Mouse (Mus musculus): Measurements from ENCODE around the gene Wsb1. TPM values are rescaled to one million over a fixed set of nuclear protein-coding genes. Genes with fewer than 3 reads are reported as not detected.

The Wsb1 gene
- polyA plus RNA-seq, 1 experiment from 2014 or later: 597 TPM

- Histone ChIP-seq H3K36me3 (replicated peaks; ENCODE audit: control insufficient read depth, insufficient read depth) (no peaks in the 10 kb centered on the region), H3K4me1 (replicated peaks; ENCODE audit: control insufficient read depth, insufficient read depth, low read length) (no peaks in the 10 kb centered on the region), H3K9me3 (ENCODE audit: control insufficient read depth, low read length) (no peaks in the 10 kb centered on the region), H3K9ac (no peak overlapping the region), H3K27me3 (ENCODE audit: control insufficient read depth, insufficient read depth, low read length) (no peaks in the 10 kb centered on the region), H3K27ac (no peak overlapping the region), H3K4me3 (replicated peaks; ENCODE audit: low read length) (no peak overlapping the region), H3K4me2 (replicated peaks) (no peak overlapping the region)
- WGBS: 91% methylated on average over 1 of the region's 1 CpGs
- DNase-seq (ENCODE audit: low spot score) (no peak), ATAC-seq (ENCODE audit: low FRiP score) (no peak)
These were observed 62.3 kb downstream of the Wsb1 start for GRCm38 (mm10) chr11:79192176-79192575.

- no peak for DNase-seq (ENCODE audit: low spot score)
- Histone ChIP-seq H3K9ac (no peak overlapping the region), H3K4me1 (replicated peaks; ENCODE audit: control insufficient read depth, insufficient read depth, low read length) (no peaks in the 10 kb centered on the region), H3K4me2 (replicated peaks) (no peak overlapping the region), H3K27me3 (ENCODE audit: control insufficient read depth, insufficient read depth, low read length) (no peaks in the 10 kb centered on the region), H3K9me3 (ENCODE audit: control insufficient read depth, low read length) (no peaks in the 10 kb centered on the region), H3K27ac (no peak overlapping the region), H3K4me3 (replicated peaks; ENCODE audit: low read length) (no peak overlapping the region), H3K36me3 (replicated peaks; ENCODE audit: control insufficient read depth, insufficient read depth) (no peaks in the 10 kb centered on the region)
- no peak for ATAC-seq (ENCODE audit: low FRiP score)
- WGBS: 90% methylated on average over 4 of the region's 4 CpGs
These were observed 63.3 kb downstream of the Wsb1 start for GRCm38 (mm10) chr11:79191214-79191613.

- Histone ChIP-seq H3K27ac (no peak overlapping the region), H3K4me2 (replicated peaks) (no peak overlapping the region), H3K9ac (no peak overlapping the region), H3K36me3 (replicated peaks; ENCODE audit: control insufficient read depth, insufficient read depth) (no peaks in the 10 kb centered on the region), H3K9me3 (ENCODE audit: control insufficient read depth, low read length) (no peaks in the 10 kb centered on the region), H3K4me1 (replicated peaks; ENCODE audit: control insufficient read depth, insufficient read depth, low read length) (no peaks in the 10 kb centered on the region), H3K27me3 (ENCODE audit: control insufficient read depth, insufficient read depth, low read length) (no peaks in the 10 kb centered on the region), H3K4me3 (replicated peaks; ENCODE audit: low read length) (no peak overlapping the region)
- WGBS: 89% methylated on average over 2 of the region's 2 CpGs
- DNase-seq (ENCODE audit: low spot score) (no peak), ATAC-seq (ENCODE audit: low FRiP score) (no peak)
These were observed 64.2 kb downstream of the Wsb1 start for GRCm38 (mm10) chr11:79190257-79190656.

Other genes starting within 250 kb of the Wsb1 start
- gene Ksr1, start 108.3 kb downstream of the Wsb1 start, polyA plus RNA-seq (2014; fragmentation: Nextera tagmentation; extraction: Ambion mirVana): 7.7 and 9.9 TPM in 2 replicates
- gene Gm9964, start 42.2 kb upstream of the Wsb1 start, polyA plus RNA-seq (2014; fragmentation: Nextera tagmentation; extraction: Ambion mirVana): not detected in 2 replicates
- gene Nf1, start 85.0 kb upstream of the Wsb1 start, polyA plus RNA-seq (2014; fragmentation: Nextera tagmentation; extraction: Ambion mirVana): 11.7 and 12.7 TPM in 2 replicates
- gene Omg, start 249.4 kb upstream of the Wsb1 start, polyA plus RNA-seq (2014; fragmentation: Nextera tagmentation; extraction: Ambion mirVana): 7.7 and 9.1 TPM in 2 replicates

Data from hindbrain, embryonic 14.5 days (tissue).